Mouse (Mus musculus): Measurements from ENCODE around the gene Abhd6. TPM values are rescaled to one million over a fixed set of nuclear protein-coding genes. Genes with fewer than 3 reads are reported as not detected.

Gene Abhd6
- total and polyA plus RNA-seq, 2 experiments from 2014 or later: 17.6 to 34.7 TPM

DNA sequence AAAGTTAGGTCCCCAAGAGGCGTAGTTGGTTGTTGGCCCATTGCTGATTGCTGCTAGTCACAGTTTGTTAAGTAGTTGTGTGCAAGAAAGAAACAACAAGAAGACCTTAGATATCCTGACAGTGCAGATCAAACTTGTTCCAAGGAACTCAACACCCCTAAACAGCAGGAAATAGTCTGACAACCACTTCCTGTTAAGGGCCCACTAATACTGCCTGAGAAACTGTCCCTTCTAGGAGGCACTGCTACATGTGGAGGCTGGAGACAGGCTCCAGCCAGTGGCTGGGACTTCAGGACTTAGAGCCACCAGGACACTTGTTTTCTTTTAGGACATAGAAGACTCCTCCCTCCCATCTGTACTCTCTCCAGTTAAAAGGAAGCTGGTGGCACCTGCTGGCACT is 25.2 kb upstream of the Abhd6 start:
- WGBS: 100% methylated on average over 1 of the region's 1 CpGs
- ATAC-seq (ENCODE audit: low FRiP score): no peak
- no peak for TF ChIP-seq CTCF (IDR thresholded peaks at IDR 0.05)
- no peak for DNase-seq (ENCODE audit: low spot score)
- Histone ChIP-seq H3K9ac (replicated peaks; ENCODE audit: low read length, poor library complexity, severe bottlenecking) (no peak overlapping the region), H3K27me3 (ENCODE audit: insufficient read depth, low read length) (no peaks in the 10 kb centered on the region), H3K27ac (ENCODE audit: low read depth, low read length) (no peak overlapping the region), H3K4me2 (ENCODE audit: low read depth, low read length, poor library complexity, severe bottlenecking) (no peak overlapping the region), H3K36me3 (ENCODE audit: insufficient read depth, low read length) (no peaks in the 10 kb centered on the region), H3K9me3 (ENCODE audit: low read length) (no peaks in the 10 kb centered on the region), H3K4me1 (ENCODE audit: insufficient read depth, low read length) (no peaks in the 10 kb centered on the region), H3K4me3 (ENCODE audit: low read depth, low read length) (no peak overlapping the region)

DNA sequence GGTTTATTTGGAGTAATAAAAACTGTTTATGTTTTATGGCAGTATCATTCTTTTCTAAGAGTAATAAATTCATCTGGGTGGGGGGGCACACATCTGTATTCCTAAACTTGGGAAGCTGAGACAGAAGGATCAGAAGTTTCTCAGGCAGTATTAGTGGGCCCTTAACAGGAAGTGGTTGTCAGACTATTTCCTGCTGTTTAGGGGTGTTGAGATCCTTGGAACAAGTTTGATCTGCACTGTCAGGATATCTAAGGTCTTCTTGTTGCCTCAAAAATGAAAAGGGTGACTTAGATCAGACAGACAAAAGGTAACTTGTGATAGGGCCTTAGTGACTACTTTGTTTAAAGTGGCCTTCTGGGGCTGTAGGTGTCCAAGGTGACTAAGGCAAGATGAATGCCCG is 24.5 kb upstream of the Abhd6 start:
- Histone ChIP-seq H3K4me2 (ENCODE audit: low read depth, low read length, poor library complexity, severe bottlenecking) (no peak overlapping the region), H3K27me3 (ENCODE audit: insufficient read depth, low read length) (no peaks in the 10 kb centered on the region), H3K4me3 (ENCODE audit: low read depth, low read length) (no peak overlapping the region), H3K9ac (replicated peaks; ENCODE audit: low read length, poor library complexity, severe bottlenecking) (no peak overlapping the region), H3K4me1 (ENCODE audit: insufficient read depth, low read length) (no peaks in the 10 kb centered on the region), H3K36me3 (ENCODE audit: insufficient read depth, low read length) (no peaks in the 10 kb centered on the region), H3K27ac (ENCODE audit: low read depth, low read length) (no peak overlapping the region), H3K9me3 (ENCODE audit: low read length) (no peaks in the 10 kb centered on the region)
- 96% methylated on average over 1 of the region's 1 CpGs for WGBS
- DNase-seq (ENCODE audit: low spot score): no peak
- no peak for TF ChIP-seq CTCF (IDR thresholded peaks at IDR 0.05)
- ATAC-seq (ENCODE audit: low FRiP score): no peak

DNA sequence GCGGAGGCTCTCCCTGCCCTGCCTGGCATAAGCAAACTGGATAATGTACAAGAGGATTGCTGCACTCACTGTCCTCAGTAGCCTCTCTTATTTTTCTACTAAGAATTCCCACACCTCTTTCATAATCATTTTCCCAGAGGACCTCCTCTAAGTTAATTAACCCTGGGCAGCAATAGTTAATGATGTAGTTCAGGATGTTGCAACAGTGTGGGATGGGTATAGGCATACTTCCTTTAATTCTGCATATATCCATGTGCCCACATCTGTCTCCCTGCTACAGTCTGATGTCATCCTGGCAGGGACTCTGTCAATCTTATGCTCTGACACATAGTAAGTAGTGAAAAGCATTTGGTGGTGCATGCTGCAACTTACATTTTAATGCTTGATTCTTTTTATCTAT is 21.5 kb upstream of the Abhd6 start:
- 92% methylated on average over 1 of the region's 1 CpGs for WGBS
- ATAC-seq (ENCODE audit: low FRiP score): no peak
- H3K36me3 ChIP-seq (ENCODE audit: insufficient read depth, low read length): no peaks in the 10 kb centered on the region
- no peaks in the 10 kb centered on the region for H3K9me3 ChIP-seq (ENCODE audit: low read length)
- H3K27me3 ChIP-seq (ENCODE audit: insufficient read depth, low read length): no peaks in the 10 kb centered on the region
- H3K9ac ChIP-seq (replicated peaks; ENCODE audit: low read length, poor library complexity, severe bottlenecking): no peak overlapping the region
- no peak for TF ChIP-seq CTCF (IDR thresholded peaks at IDR 0.05)
- no peak overlapping the region for H3K4me2 ChIP-seq (ENCODE audit: low read depth, low read length, poor library complexity, severe bottlenecking)
- no peak overlapping the region for H3K4me3 ChIP-seq (ENCODE audit: low read depth, low read length)
- no peak for DNase-seq (ENCODE audit: low spot score)
- H3K27ac ChIP-seq (ENCODE audit: low read depth, low read length): no peak overlapping the region
- no peaks in the 10 kb centered on the region for H3K4me1 ChIP-seq (ENCODE audit: insufficient read depth, low read length)

DNA sequence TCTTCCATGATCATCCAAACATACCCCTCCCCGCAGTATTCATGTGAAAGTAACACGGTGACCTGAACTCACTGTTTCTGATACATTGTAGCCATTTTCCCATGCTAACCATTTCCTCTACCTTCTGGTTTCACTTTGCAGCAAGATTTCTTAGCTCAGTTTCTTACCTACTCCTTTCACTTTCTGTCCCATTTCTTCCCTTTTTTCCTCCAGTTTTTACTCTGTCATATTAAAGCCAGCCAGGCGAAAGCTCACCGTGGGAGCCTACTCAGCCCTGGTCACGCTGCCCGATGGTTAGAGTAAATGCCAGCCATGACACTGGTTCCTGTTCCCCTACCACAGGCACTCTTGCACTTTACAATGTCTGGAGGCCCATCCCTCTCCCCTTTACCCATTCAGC is 15.8 kb upstream of the Abhd6 start:
- Histone ChIP-seq H3K27ac (ENCODE audit: low read depth, low read length) (no peak overlapping the region), H3K4me3 (ENCODE audit: low read depth, low read length) (no peak overlapping the region), H3K9ac (replicated peaks; ENCODE audit: low read length, poor library complexity, severe bottlenecking) (no peak overlapping the region), H3K36me3 (ENCODE audit: insufficient read depth, low read length) (no peaks in the 10 kb centered on the region), H3K4me2 (ENCODE audit: low read depth, low read length, poor library complexity, severe bottlenecking) (no peak overlapping the region), H3K4me1 (ENCODE audit: insufficient read depth, low read length) (no peaks in the 10 kb centered on the region), H3K27me3 (ENCODE audit: insufficient read depth, low read length) (no peaks in the 10 kb centered on the region), H3K9me3 (ENCODE audit: low read length) (no peaks in the 10 kb centered on the region)
- DNase-seq (ENCODE audit: low spot score): no peak
- no peak for ATAC-seq (ENCODE audit: low FRiP score)
- 97% methylated on average over 6 of the region's 6 CpGs for WGBS
- no peak for TF ChIP-seq CTCF (IDR thresholded peaks at IDR 0.05)

- no peaks in the 10 kb centered on the region for H3K27me3 ChIP-seq (ENCODE audit: insufficient read depth, low read length)
- no peak for TF ChIP-seq CTCF (IDR thresholded peaks at IDR 0.05)
- DNase-seq (ENCODE audit: low spot score) (no peak), ATAC-seq (ENCODE audit: low FRiP score) (no peak)
- 38% methylated on average over 1 of the region's 1 CpGs for WGBS
- no peak overlapping the region for H3K4me2 ChIP-seq (ENCODE audit: low read depth, low read length, poor library complexity, severe bottlenecking)
- H3K9me3 ChIP-seq (ENCODE audit: low read length): no peaks in the 10 kb centered on the region
- no peak overlapping the region for H3K4me3 ChIP-seq (ENCODE audit: low read depth, low read length)
- no peak overlapping the region for H3K9ac ChIP-seq (replicated peaks; ENCODE audit: low read length, poor library complexity, severe bottlenecking)
- H3K36me3 ChIP-seq (ENCODE audit: insufficient read depth, low read length): no peaks in the 10 kb centered on the region
- no peak overlapping the region for H3K27ac ChIP-seq (ENCODE audit: low read depth, low read length)
- no peaks in the 10 kb centered on the region for H3K4me1 ChIP-seq (ENCODE audit: insufficient read depth, low read length)
Observed at GRCm38 (mm10) chr14:7989371-7989770, 13.3 kb upstream of the Abhd6 start.

DNA sequence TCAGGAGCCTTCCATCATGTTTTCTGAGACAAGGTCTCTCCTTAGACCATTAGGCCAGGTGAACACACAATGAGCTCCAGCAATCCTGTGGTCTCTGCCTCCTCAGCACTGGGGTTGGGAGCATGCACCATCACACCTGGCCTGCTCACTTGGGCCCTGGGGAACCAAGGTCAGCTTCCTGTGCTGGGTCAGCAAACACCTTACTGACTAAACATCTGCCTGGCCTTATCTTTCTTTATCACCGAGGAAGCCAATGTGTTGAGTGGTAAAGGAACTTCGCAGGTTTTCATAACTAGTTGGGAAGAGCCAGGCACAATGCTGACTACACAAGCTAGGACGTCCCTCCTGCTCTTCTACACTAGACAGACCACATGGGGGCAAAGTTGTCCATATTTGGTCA is 12.7 kb upstream of the Abhd6 start:
- ATAC-seq (ENCODE audit: low FRiP score) (no peak), DNase-seq (ENCODE audit: low spot score) (no peak)
- H3K4me2 ChIP-seq (ENCODE audit: low read depth, low read length, poor library complexity, severe bottlenecking): no peak overlapping the region
- no peaks in the 10 kb centered on the region for H3K4me1 ChIP-seq (ENCODE audit: insufficient read depth, low read length)
- TF ChIP-seq CTCF (IDR thresholded peaks at IDR 0.05): no peak
- 83% methylated on average over 3 of the region's 3 CpGs for WGBS
- H3K27ac ChIP-seq (ENCODE audit: low read depth, low read length): no peak overlapping the region
- H3K9me3 ChIP-seq (ENCODE audit: low read length): no peaks in the 10 kb centered on the region
- no peaks in the 10 kb centered on the region for H3K27me3 ChIP-seq (ENCODE audit: insufficient read depth, low read length)
- H3K9ac ChIP-seq (replicated peaks; ENCODE audit: low read length, poor library complexity, severe bottlenecking): no peak overlapping the region
- H3K36me3 ChIP-seq (ENCODE audit: insufficient read depth, low read length): no peaks in the 10 kb centered on the region
- H3K4me3 ChIP-seq (ENCODE audit: low read depth, low read length): no peak overlapping the region
